Mouse (Mus musculus) stomach, postnatal 0 days (tissue): ENCODE measurements at regions not wholly inside any gene's neighbourhood (a gene's known extent, or its start where the extent isn't known, plus 50 kb on each side); places are given as distances from the start of the nearest gene placed in this dataset.

Experiments used
- ATAC-seq: fragments of 200-750 bp; cut with Nextera tagmentation; 2 replicates; pipeline ENCODE4 v1.8.0; 2017; ENCODE audit not compliant: low FRiP score, low TSS enrichment
- DNase-seq: peaks from one replicate; pipeline ENCODE4 v3.0.0-alpha.2; 2016; ENCODE audit warnings: low spot score
- H3K27ac ChIP-seq: fragments of 300-500 bp; sonication (generic); replicated peaks from 2 replicates; pipeline ENCODE4 v1.5.1; 2014; ENCODE audit warnings: mild to moderate bottlenecking, control low read depth
- H3K27me3 ChIP-seq: fragments of 300-500 bp; sonication (generic); 2 replicates; pipeline ENCODE4 v1.6.1; 2014; ENCODE audit warnings: low read length; ENCODE audit not compliant: control insufficient read depth, insufficient read depth
- H3K36me3 ChIP-seq: fragments of 300-500 bp; sonication (generic); 2 replicates; pipeline ENCODE4 v1.6.1; 2014; ENCODE audit warnings: low read length, mixed read lengths; ENCODE audit not compliant: control insufficient read depth, insufficient read depth
- H3K4me1 ChIP-seq: fragments of 300-500 bp; sonication (generic); replicated peaks from 2 replicates; pipeline ENCODE4 v1.6.1; 2014; ENCODE audit warnings: antibody characterized with exemption; ENCODE audit not compliant: control insufficient read depth, insufficient read depth
- H3K4me2 ChIP-seq: fragments of 300-500 bp; sonication (generic); replicated peaks from 2 replicates; pipeline ENCODE4 v1.6.1; 2014; ENCODE audit warnings: low read depth, mild to moderate bottlenecking, control low read depth, moderate library complexity
- H3K4me3 ChIP-seq: fragments of 300-500 bp; sonication (generic); 2 replicates; pipeline ENCODE4 v1.5.1; 2014; ENCODE audit warnings: low read depth, low read length, control low read depth
- H3K9ac ChIP-seq: fragments of 300-500 bp; sonication (generic); 2 replicates; pipeline ENCODE4 v1.6.1; 2014; ENCODE audit warnings: mild to moderate bottlenecking, low read length, control low read depth, mixed read lengths
- H3K9me3 ChIP-seq: fragments of 300-500 bp; sonication (generic); 2 replicates; pipeline ENCODE4 v1.6.1; 2016; ENCODE audit warnings: low read length; ENCODE audit not compliant: control insufficient read depth
- CTCF ChIP-seq: IDR thresholded peaks from 2 replicates; pipeline ENCODE4 v1.5.1; 2016; ENCODE audit warnings: antibody characterized with exemption, low read depth, mild to moderate bottlenecking, moderate library complexity
- EP300 ChIP-seq: optimal IDR thresholded peaks from 2 replicates; pipeline ENCODE3; 2016; ENCODE audit warnings: antibody characterized with exemption
- WGBS: fragments of 180-500 bp; shearing (Covaris S2); extraction: QIAGEN DNeasy Blood & Tissue Kit; methylation state at CpG from one replicate; pipeline ENCODE4 v1.1.7; 2014; 5-methylcytosine and 5-hydroxymethylcytosine counted together

- no peak for TF ChIP-seq EP300
- no peak for TF ChIP-seq CTCF
- Histone ChIP-seq H3K4me1 (no peaks in the 10 kb centered on the region), H3K36me3 (no peaks in the 10 kb centered on the region), H3K4me2 (no peak overlapping the region), H3K27me3 (no peaks in the 10 kb centered on the region), H3K9ac (no peak overlapping the region), H3K9me3 (no peaks in the 10 kb centered on the region), H3K4me3 (no peak overlapping the region), H3K27ac (no peak overlapping the region)
- 80% methylated on average over 4 of the region's 4 CpGs for WGBS
- ATAC-seq, result no peak
- DNase-seq, result no peak
Observed at GRCm38 (mm10) chr10:16438414-16438813, 1284.6 kb upstream of the Cited2 start.

GRCm38 (mm10) chr10:16440932-16441640, 1281.9 kb upstream of the Cited2 start:
- DNase-seq (no peak), ATAC-seq (no peak)
- WGBS, result 19% methylated on average over 3 of the region's 3 CpGs
- H3K4me3 ChIP-seq, result no peak overlapping the region
- no peak overlapping the region for H3K9ac ChIP-seq
- no peak overlapping the region for H3K27ac ChIP-seq
- TF ChIP-seq CTCF, result no peak
- no peak for TF ChIP-seq EP300
- H3K4me2 ChIP-seq, result no peak overlapping the region
- H3K36me3 ChIP-seq, result no peaks in the 10 kb centered on the region
- H3K9me3 ChIP-seq, result no peaks in the 10 kb centered on the region
- H3K4me1 ChIP-seq, result no peaks in the 10 kb centered on the region
- no peaks in the 10 kb centered on the region for H3K27me3 ChIP-seq

- 59% methylated on average over 2 of the region's 2 CpGs for WGBS
- no peaks in the 10 kb centered on the region for H3K36me3 ChIP-seq
- TF ChIP-seq EP300 (no peak), CTCF (no peak)
- no peaks in the 10 kb centered on the region for H3K27me3 ChIP-seq
- no peaks in the 10 kb centered on the region for H3K9me3 ChIP-seq
- H3K4me2 ChIP-seq, result no peak overlapping the region
- no peak overlapping the region for H3K9ac ChIP-seq
- DNase-seq, result no peak
- H3K4me3 ChIP-seq, result no peak overlapping the region
- ATAC-seq, result no peak
- H3K4me1 ChIP-seq, result no peaks in the 10 kb centered on the region
- H3K27ac ChIP-seq, result no peak overlapping the region
Observed at GRCm38 (mm10) chr10:16441661-16442072, 1281.4 kb upstream of the Cited2 start.

- ATAC-seq (no peak), DNase-seq (no peak)
- Histone ChIP-seq H3K9me3 (no peaks in the 10 kb centered on the region), H3K27me3 (no peaks in the 10 kb centered on the region), H3K4me3 (no peak overlapping the region), H3K4me1 (no peaks in the 10 kb centered on the region), H3K27ac (no peak overlapping the region), H3K36me3 (no peaks in the 10 kb centered on the region), H3K9ac (no peak overlapping the region), H3K4me2 (no peak overlapping the region)
- TF ChIP-seq CTCF (no peak), EP300 (no peak)
Observed at GRCm38 (mm10) chr10:16443901-16444300, 1279.1 kb upstream of the Cited2 start.

- H3K9me3 ChIP-seq, result no peaks in the 10 kb centered on the region
- H3K27ac ChIP-seq, result no peak overlapping the region
- no peak for DNase-seq
- H3K4me2 ChIP-seq, result no peak overlapping the region
- TF ChIP-seq EP300 (no peak), CTCF (no peak)
- H3K4me3 ChIP-seq, result no peak overlapping the region
- ATAC-seq, result no peak
- no peak overlapping the region for H3K9ac ChIP-seq
- no peaks in the 10 kb centered on the region for H3K4me1 ChIP-seq
- 57% methylated on average over 3 of the region's 3 CpGs for WGBS
- no peaks in the 10 kb centered on the region for H3K27me3 ChIP-seq
- H3K36me3 ChIP-seq, result no peaks in the 10 kb centered on the region
Observed at GRCm38 (mm10) chr10:16467935-16468334, 1255.1 kb upstream of the Cited2 start.

- no peak overlapping the region for H3K4me2 ChIP-seq
- H3K4me1 ChIP-seq, result no peaks in the 10 kb centered on the region
- 16% methylated on average over 1 of the region's 1 CpGs for WGBS
- no peak overlapping the region for H3K27ac ChIP-seq
- no peaks in the 10 kb centered on the region for H3K36me3 ChIP-seq
- H3K27me3 ChIP-seq, result no peaks in the 10 kb centered on the region
- no peak overlapping the region for H3K9ac ChIP-seq
- H3K9me3 ChIP-seq, result no peaks in the 10 kb centered on the region
- ATAC-seq (no peak), DNase-seq (no peak)
- H3K4me3 ChIP-seq, result no peak overlapping the region
- TF ChIP-seq EP300 (no peak), CTCF (no peak)
Observed at GRCm38 (mm10) chr10:16469711-16470110, 1253.3 kb upstream of the Cited2 start.
